Mouse (Mus musculus) A20 (cell line): ENCODE measurements around the gene Dppa2.
"Not testable (repeated sequence)": the region's sequence is repeated elsewhere in the genome, so short reads cannot be mapped to it uniquely, and the experiment has no call there.

ENCODE experiments used
- DNase-seq: peaks from one replicate; pipeline ENCODE4 v3.0.0-alpha.2; 2011; ENCODE audit warnings: low read depth, low spot score

Gene Dppa2

GRCm38 (mm10) chr16:48303509-48303908 is at the start of gene Dppa2:
Gene Dppa2, plus strand, starts transcription at chr16:48303908.
- no peak for DNase-seq

- no peak for DNase-seq
Observed at GRCm38 (mm10) chr16:48254584-48254983, 49.1 kb upstream of the Dppa2 start.

GRCm38 (mm10) chr16:48259519-48259918 is 44.2 kb upstream of the Dppa2 start:
- no peak for DNase-seq

- DNase-seq, result no peak
Observed at GRCm38 (mm10) chr16:48262901-48263300, 40.8 kb upstream of the Dppa2 start.

- DNase-seq, result no peak
Observed at GRCm38 (mm10) chr16:48265856-48266255, 37.9 kb upstream of the Dppa2 start.

GRCm38 (mm10) chr16:48276940-48277339 is 26.8 kb upstream of the Dppa2 start:
- no peak for DNase-seq

GRCm38 (mm10) chr16:48280883-48281282 is 22.8 kb upstream of the Dppa2 start:
- no peak for DNase-seq

GRCm38 (mm10) chr16:48282801-48283200 is 20.9 kb upstream of the Dppa2 start:
- no peak for DNase-seq

- no peak for DNase-seq
Observed at GRCm38 (mm10) chr16:48283517-48283916, 20.2 kb upstream of the Dppa2 start, which contains the start of gene Dppa4. Gene Dppa4, plus strand, starts transcription at chr16:48283733.

- DNase-seq, result no peak
Observed at GRCm38 (mm10) chr16:48285517-48285916, 18.2 kb upstream of the Dppa2 start.

- DNase-seq, result no peak
Observed at GRCm38 (mm10) chr16:48297384-48298136, 6.1 kb upstream of the Dppa2 start.

GRCm38 (mm10) chr16:48299884-48300283 is 3.8 kb upstream of the Dppa2 start:
- no peak for DNase-seq

GRCm38 (mm10) chr16:48303983-48304382 is 275 bp downstream of the Dppa2 start:
- DNase-seq, result no peak

- not testable (repeated sequence) for DNase-seq
Observed at GRCm38 (mm10) chr16:48308916-48309315, 5.2 kb downstream of the Dppa2 start.

GRCm38 (mm10) chr16:48309912-48310630 is 6.4 kb downstream of the Dppa2 start:
- DNase-seq, result no peak

GRCm38 (mm10) chr16:48315294-48315693 is 11.6 kb downstream of the Dppa2 start:
- no peak for DNase-seq

- DNase-seq, result no peak
Observed at GRCm38 (mm10) chr16:48320781-48321180, 17.1 kb downstream of the Dppa2 start.

GRCm38 (mm10) chr16:48323133-48323532 is 19.4 kb downstream of the Dppa2 start:
- DNase-seq, result no peak

- no peak for DNase-seq
Observed at GRCm38 (mm10) chr16:48323602-48324345, 20.1 kb downstream of the Dppa2 start.

GRCm38 (mm10) chr16:48326903-48327302 is 23.2 kb downstream of the Dppa2 start:
- no peak for DNase-seq

- DNase-seq, result no peak
Observed at GRCm38 (mm10) chr16:48328420-48328819, 24.7 kb downstream of the Dppa2 start.

GRCm38 (mm10) chr16:48331822-48332221 is 28.1 kb downstream of the Dppa2 start:
- DNase-seq, result no peak
